In the genomic region with DNA sequence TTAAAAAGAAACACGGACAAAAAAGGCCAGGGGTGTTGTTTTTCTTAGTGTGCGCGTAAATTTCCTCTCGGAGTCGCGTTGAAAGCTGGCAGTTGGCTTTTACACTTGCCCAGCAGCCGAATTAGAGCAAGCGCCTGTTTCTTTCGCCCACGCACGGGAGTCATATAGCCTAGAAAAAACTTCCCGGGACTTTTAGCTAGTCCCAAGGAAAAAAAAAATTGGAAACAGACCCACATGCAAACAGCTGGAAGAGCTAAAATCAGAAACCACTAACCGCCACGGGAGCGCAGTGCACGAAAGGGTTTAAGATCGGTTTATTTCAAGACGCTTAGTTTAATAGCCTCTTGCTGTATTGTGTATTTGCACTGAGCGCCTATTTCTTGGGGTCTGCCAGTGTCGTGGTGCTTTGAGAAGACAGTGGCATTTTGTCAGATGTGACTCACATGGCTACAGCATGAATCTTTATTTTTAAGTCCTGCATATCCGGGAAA, we compare ENCODE assay signal across 9 mouse cellular contexts. TPM values are rescaled to one million over a fixed set of nuclear protein-coding genes. Genes with fewer than 3 reads are reported as not detected.
DNase-seq lines count a peak whose midpoint lies in the region; ATAC-seq and TF ChIP-seq lines count a peak whose summit lies in the region.
"Had no signal": no experiment of that assay in that cellular context is flagged by ENCODE, and none has a peak within 500 bp of the region (broad histone marks: within the 10 kb centered on the region; RNA-seq: fewer than 3 reads in every experiment).

No protein-coding gene starts in this region.

- no peak overlapping the region for H3K9ac ChIP-seq in heart, adult 2 months (ENCODE audit: low read depth, low read length)
- H3K9ac ChIP-seq in heart, embryonic 13.5 days, result peak overlapping the region; percentile 84
- peak overlapping the region; percentile 70 for H3K9ac ChIP-seq in midbrain, embryonic 16.5 days (ENCODE audit: low read depth, low read length)

- no peaks in the 10 kb centered on the region for H3K79me2 ChIP-seq in heart, adult 2 months (replicated peaks; ENCODE audit: control insufficient read depth, insufficient read depth, low read length)

- intact Hi-C loops in heart, adult 2 months (cut with DNase I), result loop anchor here (10.0 kb wide), 1 partner anchor 155 kb away; no protein-coding TSS in a partner anchor
- intact Hi-C loops in heart, postnatal 25 days (cut with DNase I), result loop anchor here (5.0 kb wide), 1 partner anchor 157 kb away; no protein-coding TSS in a partner anchor

- 6% methylated on average over 21 of the region's 21 CpGs for WGBS in heart, adult 2 months
- WGBS in heart, embryonic 13.5 days, result 7% methylated on average over 21 of the region's 21 CpGs
- 4% methylated on average over 21 of the region's 21 CpGs for WGBS in midbrain, embryonic 16.5 days

- H3K4me1 ChIP-seq in heart, adult 2 months (ENCODE audit: control insufficient read depth, insufficient read depth, low read length), result no peaks in the 10 kb centered on the region
- H3K4me1 ChIP-seq in bone marrow macrophage, adult 2 months (ENCODE audit: control insufficient read depth, insufficient read depth, low read length), result no peaks in the 10 kb centered on the region
- peaks cover 9% of the 10 kb centered on the region for H3K4me1 ChIP-seq in heart, embryonic 13.5 days
- peaks cover 6% of the 10 kb centered on the region for H3K4me1 ChIP-seq in midbrain, embryonic 16.5 days (ENCODE audit: control insufficient read depth, insufficient read depth, low read length)

- H3K9me3 ChIP-seq in heart, embryonic 13.5 days, result no peaks in the 10 kb centered on the region
- H3K9me3 ChIP-seq in midbrain, embryonic 16.5 days (replicated peaks; ENCODE audit: control insufficient read depth, low read length, poor library complexity, severe bottlenecking), result no peaks in the 10 kb centered on the region

- peak in 1 of 2 experiments; percentile 23 for DNase-seq in heart, adult 2 months
- DNase-seq in heart, postnatal 25 days (ENCODE audit: low spot score), result no peak
- DNase-seq in left cerebral cortex, adult 18-20 months (ENCODE audit: low spot score in 2 of 2), result peak; percentile 41 to 45
- no peak for DNase-seq in ovary, adult 18-20 months (ENCODE audit: low spot score)

- no peak for TF ChIP-seq EP300 in heart, adult 2 months (IDR thresholded peaks at IDR 0.05; ENCODE audit: insufficient read depth, low read depth, low read length)

- no peak for TF ChIP-seq CTCF in heart, adult 2 months (IDR thresholded peaks at IDR 0.05)
- no peak for TF ChIP-seq CTCF in bone marrow macrophage, adult 2 months (IDR thresholded peaks at IDR 0.05; ENCODE audit: low read depth, low read length)

- H3K4me2 ChIP-seq in heart, embryonic 13.5 days, result peak overlapping the region; percentile 89
- H3K4me2 ChIP-seq in midbrain, embryonic 16.5 days (ENCODE audit: low read length), result peak overlapping the region; percentile 92

- peaks cover 4% of the 10 kb centered on the region for H3K27me3 ChIP-seq in heart, adult 2 months (ENCODE audit: control insufficient read depth, insufficient read depth, low read length)
- peaks cover 23% of the 10 kb centered on the region; the same call in 1 of the 2 replicates for H3K27me3 ChIP-seq in heart, embryonic 13.5 days (replicated peaks)
- peaks cover 8% of the 10 kb centered on the region for H3K27me3 ChIP-seq in midbrain, embryonic 16.5 days (ENCODE audit: control insufficient read depth, insufficient read depth, low read depth, low read length)
- H3K27me3 ChIP-seq: Patski had no signal

- no peaks in the 10 kb centered on the region for H3K36me3 ChIP-seq in heart, adult 2 months (ENCODE audit: control insufficient read depth, insufficient read depth, low read length)
- peaks cover 10% of the 10 kb centered on the region; the same call in 1 of the 2 replicates for H3K36me3 ChIP-seq in heart, embryonic 13.5 days
- no peaks in the 10 kb centered on the region for H3K36me3 ChIP-seq in midbrain, embryonic 16.5 days (ENCODE audit: control insufficient read depth, insufficient read depth, low read length)

- no peak for TF ChIP-seq POLR2A in heart, adult 2 months (IDR thresholded peaks at IDR 0.05; ENCODE audit: insufficient read depth, low read depth, low read length)
- TF ChIP-seq POLR2A in bone marrow macrophage, adult 2 months (IDR thresholded peaks at IDR 0.05; ENCODE audit: borderline replicate concordance, low read depth, low read length), result no peak

- H3K27ac ChIP-seq in heart, adult 2 months, result no peak overlapping the region
- no peak overlapping the region for H3K27ac ChIP-seq in bone marrow macrophage, adult 2 months (ENCODE audit: insufficient read depth, low read depth, low read length)
- H3K27ac ChIP-seq in heart, embryonic 13.5 days (replicated peaks), result no peak overlapping the region
- no peak overlapping the region for H3K27ac ChIP-seq in midbrain, embryonic 16.5 days (ENCODE audit: low read length)

- H3K4me3 ChIP-seq in heart, adult 2 months, result peak overlapping the region; percentile 79
- peak overlapping the region; percentile 54 for H3K4me3 ChIP-seq in bone marrow macrophage, adult 2 months (ENCODE audit: insufficient read depth, low read length)
- H3K4me3 ChIP-seq in heart, embryonic 13.5 days, result peak overlapping the region; percentile 79
- H3K4me3 ChIP-seq in midbrain, embryonic 16.5 days (ENCODE audit: low read depth, low read length), result peak overlapping the region; percentile 74

- ATAC-seq in heart, embryonic 13.5 days (ENCODE audit: extremely low read depth, insufficient number of reproducible peaks, low FRiP score, low TSS enrichment), result no peak
- ATAC-seq in midbrain, embryonic 16.5 days, result no peak
- no peak for ATAC-seq in cerebellum, adult (ENCODE audit: insufficient number of reproducible peaks, low FRiP score, low TSS enrichment)

RNA-seq across cellular contexts. Expression of a gene that starts 1.3 kb away (rescaled TPM):
- under 1 TPM; 0.73 to 0.76 TPM for total RNA-seq in heart, adult 2 months (2021)
- 0.61 and 1.9 TPM in 2 replicates for polyA plus RNA-seq in heart, adult 2 months (2012; rRNA removed)
- 1 to 10 TPM; 1.1 TPM for total RNA-seq in heart, postnatal 25 days (2021)
- not detected in 2 replicates for polyA plus RNA-seq in bone marrow macrophage, adult 2 months (2012; ENCODE audit: insufficient read depth, insufficient read length, missing spikeins)
- polyA plus RNA-seq in heart, embryonic 13.5 days (2015; fragmentation: Nextera tagmentation; extraction: Ambion mirVana), result 2.2 and 2.3 TPM in 2 replicates
- 10 to 100 TPM; 15.3 to 20.9 TPM for total RNA-seq in left cerebral cortex, adult 18-20 months (2021)
- 3.5 and 3.7 TPM in 2 replicates for polyA plus RNA-seq in midbrain, embryonic 16.5 days (2015; fragmentation: Nextera tagmentation; extraction: Ambion mirVana)

Comparison
In these comparisons a context has a peak if more than half of its experiments do, and no peak if none do; other contexts are left out.
1. DNase-seq: peak in left cerebral cortex, adult 18-20 months (2 of 2); none in heart, postnatal 25 days (single experiment) and ovary, adult 18-20 months (single experiment).
2. Peak in every context shown above with its lines, with median percentiles within 50 percentile points of each other: H3K4me3 ChIP-seq.